Mouse (Mus musculus) CH12.LX (cell line): ENCODE measurements at regions not wholly inside any gene's neighbourhood (a gene's known extent, or its start where the extent isn't known, plus 50 kb on each side); places are given as distances from the start of the nearest gene placed in this dataset.

Source experiments
- DNase-seq: peaks from one replicate; pipeline ENCODE4 v3.0.0-alpha.2; 2013; ENCODE audit errors: extremely low read depth
- H3K27ac ChIP-seq: 2 replicates; pipeline ENCODE4 v1.5.1; 2012; ENCODE audit warnings: low read depth, mild to moderate bottlenecking, control low read depth, moderate library complexity; ENCODE audit not compliant: insufficient read depth
- H3K27me3 ChIP-seq: replicated peaks from 2 replicates; pipeline ENCODE3; 2012; ENCODE audit warnings: inconsistent platforms
- H3K36me3 ChIP-seq, 2 experiments: replicated peaks in 1 of 2; 2 replicates each; pipeline versions ENCODE3 to v1.6.1; 2012; ENCODE audit warnings: inconsistent platforms in 1 of 2, low read length in 1 of 2, mild to moderate bottlenecking in 1 of 2, mixed read lengths in 1 of 2, moderate library complexity in 1 of 2; ENCODE audit not compliant: control insufficient read depth in 1 of 2, insufficient read depth in 1 of 2
- H3K4me1 ChIP-seq, 2 experiments: 2 replicates each; pipeline ENCODE4 v1.6.1; 2012; ENCODE audit warnings: inconsistent platforms in 1 of 2, moderate library complexity in 1 of 2; ENCODE audit not compliant: insufficient read depth in 2 of 2, control insufficient read depth in 1 of 2
- H3K4me2 ChIP-seq: 2 replicates; pipeline ENCODE4 v1.6.1; 2012; ENCODE audit warnings: low read depth, mild to moderate bottlenecking, control low read depth; ENCODE audit not compliant: poor library complexity, insufficient read depth, severe bottlenecking
- H3K4me3 ChIP-seq, 3 experiments: fragments of 150-350 bp in 1 of 3; sonication (generic) in 1 of 3; replicated peaks in 1 of 3; 2 replicates each; pipeline versions ENCODE3 to v1.5.1; 2011 to 2012; ENCODE audit warnings: low read depth in 2 of 3, low read length in 2 of 3, mild to moderate bottlenecking in 2 of 3, moderate library complexity in 2 of 3, control low read depth in 1 of 3, improper control_type of control experiment in 1 of 3, inconsistent platforms in 1 of 3, mixed read lengths in 1 of 3; ENCODE audit not compliant: poor library complexity in 1 of 3
- H3K79me2 ChIP-seq: replicated peaks from 2 replicates; pipeline ENCODE4 v1.6.1; 2012; ENCODE audit warnings: mild to moderate bottlenecking, moderate library complexity; ENCODE audit not compliant: control insufficient read depth, poor library complexity, insufficient read depth, severe bottlenecking; ENCODE audit errors: extremely low read depth
- H3K9ac ChIP-seq: 2 replicates; pipeline ENCODE4 v1.6.1; 2012; ENCODE audit warnings: low read depth, mild to moderate bottlenecking, control low read depth, moderate library complexity; ENCODE audit not compliant: insufficient read depth
- H3K9me3 ChIP-seq: replicated peaks from 2 replicates; pipeline ENCODE3; 2012; ENCODE audit warnings: low read length, inconsistent platforms, mixed read lengths
- BHLHE40 ChIP-seq: IDR thresholded peaks from 2 replicates; pipeline ENCODE4 v1.6.1; 2011; ENCODE audit warnings: mild to moderate bottlenecking, low read depth, low read length, improper control_type of control experiment
- EP300 ChIP-seq: IDR thresholded peaks from 2 replicates; pipeline ENCODE4 v1.6.1; 2011; ENCODE audit warnings: low read length, improper control_type of control experiment
- ETS1 ChIP-seq: conservative IDR thresholded peaks from 2 replicates; pipeline ENCODE4 v1.6.1; 2012; ENCODE audit warnings: low read depth, mild to moderate bottlenecking, inconsistent platforms, low read length, improper control_type of control experiment, moderate library complexity
- IRF4 ChIP-seq: IDR thresholded peaks from 2 replicates; pipeline ENCODE4 v1.6.1; 2014; ENCODE audit warnings: low read depth, mild to moderate bottlenecking, inconsistent platforms, low read length, improper control_type of control experiment
- JUN ChIP-seq: IDR thresholded peaks from 2 replicates; pipeline ENCODE4 v1.6.1; 2011; ENCODE audit warnings: low read depth, mild to moderate bottlenecking, low read length, improper control_type of control experiment, moderate library complexity; ENCODE audit not compliant: insufficient read depth
- JUND ChIP-seq: conservative IDR thresholded peaks from 2 replicates; pipeline ENCODE4 v1.6.1; 2011; ENCODE audit warnings: low read depth, low read length, improper control_type of control experiment
- KAT2A ChIP-seq: IDR thresholded peaks from 2 replicates; pipeline ENCODE4 v1.6.1; 2012; ENCODE audit warnings: low read length, improper control_type of control experiment, inconsistent platforms; ENCODE audit not compliant: insufficient replicate concordance
- MAZ ChIP-seq: IDR thresholded peaks from 2 replicates; pipeline ENCODE4 v1.6.1; 2012; ENCODE audit warnings: low read depth, mild to moderate bottlenecking, inconsistent platforms, low read length, improper control_type of control experiment, moderate library complexity
- PAX5 ChIP-seq: IDR thresholded peaks from 2 replicates; pipeline ENCODE4 v1.6.1; 2012; ENCODE audit warnings: low read length, inconsistent platforms, mixed read lengths
- POLR2A ChIP-seq: IDR thresholded peaks from 2 replicates; pipeline ENCODE4 v1.6.1; 2011; ENCODE audit warnings: low read depth, mild to moderate bottlenecking, improper control_type of control experiment, low read length
- SIN3A ChIP-seq: IDR thresholded peaks from 2 replicates; pipeline ENCODE4 v1.6.1; 2012; ENCODE audit warnings: low read length, improper control_type of control experiment, inconsistent platforms
- SMC3 ChIP-seq: IDR thresholded peaks from 2 replicates; pipeline ENCODE4 v1.6.1; 2011; ENCODE audit warnings: low read depth, low read length, improper control_type of control experiment
- USF1 ChIP-seq: IDR thresholded peaks from 2 replicates; pipeline ENCODE4 v1.6.1; 2014; ENCODE audit warnings: low read depth, mild to moderate bottlenecking, inconsistent platforms, low read length, improper control_type of control experiment
- USF2 ChIP-seq: conservative IDR thresholded peaks from 2 replicates; pipeline ENCODE4 v1.6.1; 2011; ENCODE audit warnings: low read depth, low read length, improper control_type of control experiment
- ZMIZ1 ChIP-seq: IDR thresholded peaks from 2 replicates; pipeline ENCODE4 v1.6.1; 2012; ENCODE audit warnings: low read depth, mild to moderate bottlenecking, inconsistent platforms, low read length, improper control_type of control experiment
- dilution Hi-C: fragments of 300-500 bp; cut with MboI; formaldehyde crosslinking; loops from 2 replicates; pipeline ENCODE4 v1.14.3; 2020; ENCODE audit warnings: low sequenced_read_pairs; ENCODE audit not compliant: extremely low pct_unique_long_range_greater_than_20kb, extremely low pct_ligation_motif_present
- in situ Hi-C: fragments of 300-500 bp; cut with MboI; formaldehyde crosslinking; loops from 3 replicates; pipeline ENCODE4 v1.14.3; 2019; ENCODE audit warnings: low sequenced_read_pairs, low pct_ligation_motif_present, low pct_unique_long_range_greater_than_20kb, mixed read lengths

DNA sequence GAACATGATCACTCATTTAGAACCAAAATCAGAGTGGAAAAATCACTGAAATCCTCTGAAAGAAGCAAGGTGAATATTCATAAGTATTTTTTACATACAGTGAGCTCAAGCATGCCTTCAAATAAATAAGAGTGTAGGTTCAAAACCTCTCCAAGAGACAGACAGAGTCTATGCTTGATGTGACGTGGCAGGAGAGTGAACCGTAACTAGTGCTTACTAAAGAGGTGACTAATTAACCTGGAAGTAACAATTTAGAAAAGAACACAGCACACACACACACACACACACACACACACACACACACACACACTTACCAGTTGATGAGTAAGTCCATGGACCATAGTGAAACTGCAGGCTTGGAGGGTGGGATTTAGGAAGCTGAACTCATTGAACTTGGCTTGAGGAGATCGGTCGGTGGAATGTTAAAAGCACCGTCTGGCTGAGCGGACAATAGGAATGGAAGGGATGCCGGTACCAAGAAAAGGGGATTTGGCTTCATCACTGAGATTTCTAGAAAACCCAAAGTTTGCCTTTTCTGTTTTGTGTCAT lies 802.4 kb downstream of the Defb40 start:
- in situ Hi-C loops: no loop called here
- Histone ChIP-seq H3K4me1 (no peaks in the 10 kb centered on the region), H3K9me3 (peaks cover 8% of the 10 kb centered on the region), H3K4me2 (no peak overlapping the region), H3K4me3 (no peak overlapping the region), H3K27me3 (no peaks in the 10 kb centered on the region), H3K79me2 (no peaks in the 10 kb centered on the region), H3K9ac (no peak overlapping the region), H3K36me3 (no peaks in the 10 kb centered on the region), H3K27ac (no peak overlapping the region)
- no peak for DNase-seq
- TF ChIP-seq PAX5 (no peak), ZMIZ1 (no peak), POLR2A (no peak), BHLHE40 (no peak), USF1 (no peak), KAT2A (no peak), MAZ (no peak), JUN (no peak)
- dilution Hi-C loops: no loop called here

DNA sequence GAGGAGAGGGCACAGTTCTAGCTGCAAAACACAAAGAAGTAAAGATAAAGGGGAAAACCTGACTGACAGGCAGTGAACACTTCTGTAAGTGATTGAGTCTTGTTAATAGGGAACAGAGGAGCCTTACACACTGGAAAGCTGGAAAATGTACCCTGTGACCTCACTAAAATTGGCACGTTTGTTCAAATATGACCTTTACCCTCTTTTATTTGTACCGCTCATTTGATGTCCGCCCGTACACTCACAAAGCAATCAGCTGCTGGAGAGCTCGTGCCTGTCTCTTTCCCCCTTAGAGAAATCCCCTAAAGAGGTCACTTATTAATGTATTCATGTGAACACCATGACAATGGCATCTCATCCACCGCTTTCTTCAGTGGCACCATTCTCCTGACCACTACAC lies 819.4 kb downstream of the Defb40 start:
- in situ Hi-C loops (no loop called here), dilution Hi-C loops (no loop called here)
- no peak for DNase-seq
- Histone ChIP-seq H3K36me3 (no peaks in the 10 kb centered on the region), H3K27ac (no peak overlapping the region), H3K9ac (no peak overlapping the region), H3K27me3 (no peaks in the 10 kb centered on the region), H3K79me2 (no peaks in the 10 kb centered on the region), H3K9me3 (peaks cover 28% of the 10 kb centered on the region), H3K4me1 (no peaks in the 10 kb centered on the region), H3K4me2 (no peak overlapping the region), H3K4me3 (no peak overlapping the region)
- TF ChIP-seq USF2 (no peak), EP300 (no peak), SIN3A (no peak), POLR2A (no peak), PAX5 (no peak), SMC3 (no peak), ZMIZ1 (no peak), JUND (no peak), ETS1 (no peak), IRF4 (no peak), BHLHE40 (no peak)
